Mouse (Mus musculus): ENCODE results near the gene Cmklr1. TPM values are rescaled to one million over a fixed set of nuclear protein-coding genes. Genes with fewer than 3 reads are reported as not detected.
A peak's percentile ranks its signal among the peaks of the same experiment; 100 is the strongest.

The Cmklr1 gene
- 3.4 and 4.2 TPM in 2 replicates for polyA plus RNA-seq (2015; fragmentation: Nextera tagmentation; extraction: Ambion mirVana)

GRCm38 (mm10) chr5:113650035-113650865 lies at the start of gene Cmklr1:
Gene Cmklr1, minus strand, starts transcription at chr5:113650426.
- Histone ChIP-seq H3K36me3 (ENCODE audit: control insufficient read depth, insufficient read depth, low read length) (no peaks in the 10 kb centered on the region), H3K4me1 (ENCODE audit: control insufficient read depth, insufficient read depth, low read length) (peaks cover 11% of the 10 kb centered on the region; the same call in 1 of the 2 replicates), H3K27me3 (ENCODE audit: control insufficient read depth, insufficient read depth, low read length) (peaks cover 6% of the 10 kb centered on the region), H3K4me3 (replicated peaks; ENCODE audit: low read length) (peak within 1 kb of the TSS; percentile 38), H3K4me2 (ENCODE audit: low read depth, low read length) (peak within 1 kb of the TSS; percentile 41), H3K27ac (ENCODE audit: low read length) (peak within 1 kb of the TSS; percentile 31; the same call in 1 of the 2 replicates), H3K9ac (ENCODE audit: low read length) (peak within 1 kb of the TSS; percentile 36), H3K9me3 (replicated peaks; ENCODE audit: control insufficient read depth, low read length) (no peaks in the 10 kb centered on the region)
- WGBS: 6% methylated on average over 30 of the region's 30 CpGs
- peak; percentile 71; the same call in 1 of the 2 replicates for ATAC-seq (ENCODE audit: insufficient read depth, low FRiP score)

GRCm38 (mm10) chr5:113694415-113694814 lies 44.2 kb upstream of the Cmklr1 start:
- no peak overlapping the region for H3K4me3 ChIP-seq (replicated peaks; ENCODE audit: low read length)
- H3K9me3 ChIP-seq (replicated peaks; ENCODE audit: control insufficient read depth, low read length): no peaks in the 10 kb centered on the region
- H3K4me2 ChIP-seq (ENCODE audit: low read depth, low read length): no peak overlapping the region
- no peaks in the 10 kb centered on the region for H3K27me3 ChIP-seq (ENCODE audit: control insufficient read depth, insufficient read depth, low read length)
- no peak overlapping the region; the same call in 1 of the 2 replicates for H3K9ac ChIP-seq (ENCODE audit: low read length)
- peaks cover 5% of the 10 kb centered on the region; the same call in 1 of the 2 replicates for H3K4me1 ChIP-seq (ENCODE audit: control insufficient read depth, insufficient read depth, low read length)
- peak; percentile 66; the same call in 1 of the 2 replicates for ATAC-seq (ENCODE audit: insufficient read depth, low FRiP score)
- 17% methylated on average over 5 of the region's 5 CpGs for WGBS
- peak overlapping the region; percentile 53 for H3K27ac ChIP-seq (ENCODE audit: low read length)
- no peaks in the 10 kb centered on the region for H3K36me3 ChIP-seq (ENCODE audit: control insufficient read depth, insufficient read depth, low read length)

GRCm38 (mm10) chr5:113694000-113694399 lies 43.8 kb upstream of the Cmklr1 start:
- WGBS: 52% methylated on average over 4 of the region's 4 CpGs
- peak overlapping the region; percentile 53; the same call in 1 of the 2 replicates for H3K27ac ChIP-seq (ENCODE audit: low read length)
- ATAC-seq (ENCODE audit: insufficient read depth, low FRiP score): no peak
- no peaks in the 10 kb centered on the region for H3K9me3 ChIP-seq (replicated peaks; ENCODE audit: control insufficient read depth, low read length)
- H3K4me3 ChIP-seq (replicated peaks; ENCODE audit: low read length): no peak overlapping the region
- H3K9ac ChIP-seq (ENCODE audit: low read length): no peak overlapping the region
- peaks cover 5% of the 10 kb centered on the region; the same call in 1 of the 2 replicates for H3K4me1 ChIP-seq (ENCODE audit: control insufficient read depth, insufficient read depth, low read length)
- no peak overlapping the region for H3K4me2 ChIP-seq (ENCODE audit: low read depth, low read length)
- H3K27me3 ChIP-seq (ENCODE audit: control insufficient read depth, insufficient read depth, low read length): no peaks in the 10 kb centered on the region
- H3K36me3 ChIP-seq (ENCODE audit: control insufficient read depth, insufficient read depth, low read length): no peaks in the 10 kb centered on the region

DNA sequence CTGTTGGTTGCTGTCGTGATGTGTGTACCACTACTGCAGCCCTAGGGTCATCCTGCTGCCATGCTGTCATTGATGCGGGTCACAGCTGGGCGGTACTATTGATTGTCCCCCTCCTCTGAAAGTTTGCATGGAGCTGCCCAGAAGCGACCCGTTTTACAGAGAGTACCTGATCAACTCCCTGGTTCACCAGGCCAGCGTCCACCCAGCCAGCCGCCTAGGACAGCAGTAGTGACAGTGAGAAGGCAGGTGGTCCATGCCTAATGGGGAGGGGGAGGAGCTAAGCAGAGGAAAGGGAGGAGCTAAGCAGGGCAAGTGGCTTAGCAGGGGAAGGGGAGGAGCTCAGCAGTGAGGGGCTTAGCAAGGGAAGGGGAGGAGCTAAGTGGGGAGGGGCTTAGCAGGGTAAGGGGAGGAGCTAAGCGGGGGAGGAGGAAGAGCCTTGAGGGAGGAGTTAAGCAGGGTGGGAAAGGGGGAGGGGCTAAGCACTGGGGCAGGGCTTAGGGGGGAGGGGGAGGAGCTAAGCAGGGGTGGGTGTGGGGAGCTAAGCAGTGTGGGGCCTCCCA lies 43.0 kb upstream of the Cmklr1 start:
- peaks cover 5% of the 10 kb centered on the region; the same call in 1 of the 2 replicates for H3K4me1 ChIP-seq (ENCODE audit: control insufficient read depth, insufficient read depth, low read length)
- H3K4me2 ChIP-seq (ENCODE audit: low read depth, low read length): no peak overlapping the region
- no peak overlapping the region for H3K27ac ChIP-seq (ENCODE audit: low read length)
- no peaks in the 10 kb centered on the region for H3K27me3 ChIP-seq (ENCODE audit: control insufficient read depth, insufficient read depth, low read length)
- no peaks in the 10 kb centered on the region for H3K36me3 ChIP-seq (ENCODE audit: control insufficient read depth, insufficient read depth, low read length)
- no peaks in the 10 kb centered on the region for H3K9me3 ChIP-seq (replicated peaks; ENCODE audit: control insufficient read depth, low read length)
- no peak overlapping the region for H3K4me3 ChIP-seq (replicated peaks; ENCODE audit: low read length)
- WGBS: 87% methylated on average over 8 of the region's 8 CpGs
- no peak overlapping the region for H3K9ac ChIP-seq (ENCODE audit: low read length)
- ATAC-seq (ENCODE audit: insufficient read depth, low FRiP score): no peak

- WGBS: 81% methylated on average over 2 of the region's 2 CpGs
- ATAC-seq (ENCODE audit: insufficient read depth, low FRiP score): no peak
- H3K4me3 ChIP-seq (replicated peaks; ENCODE audit: low read length): no peak overlapping the region
- peaks cover 5% of the 10 kb centered on the region; the same call in 1 of the 2 replicates for H3K4me1 ChIP-seq (ENCODE audit: control insufficient read depth, insufficient read depth, low read length)
- H3K9ac ChIP-seq (ENCODE audit: low read length): no peak overlapping the region
- no peaks in the 10 kb centered on the region for H3K27me3 ChIP-seq (ENCODE audit: control insufficient read depth, insufficient read depth, low read length)
- H3K27ac ChIP-seq (ENCODE audit: low read length): no peak overlapping the region
- H3K36me3 ChIP-seq (ENCODE audit: control insufficient read depth, insufficient read depth, low read length): no peaks in the 10 kb centered on the region
- H3K4me2 ChIP-seq (ENCODE audit: low read depth, low read length): no peak overlapping the region
- H3K9me3 ChIP-seq (replicated peaks; ENCODE audit: control insufficient read depth, low read length): no peaks in the 10 kb centered on the region
Measured at GRCm38 (mm10) chr5:113690866-113691265, 40.6 kb upstream of the Cmklr1 start.

DNA sequence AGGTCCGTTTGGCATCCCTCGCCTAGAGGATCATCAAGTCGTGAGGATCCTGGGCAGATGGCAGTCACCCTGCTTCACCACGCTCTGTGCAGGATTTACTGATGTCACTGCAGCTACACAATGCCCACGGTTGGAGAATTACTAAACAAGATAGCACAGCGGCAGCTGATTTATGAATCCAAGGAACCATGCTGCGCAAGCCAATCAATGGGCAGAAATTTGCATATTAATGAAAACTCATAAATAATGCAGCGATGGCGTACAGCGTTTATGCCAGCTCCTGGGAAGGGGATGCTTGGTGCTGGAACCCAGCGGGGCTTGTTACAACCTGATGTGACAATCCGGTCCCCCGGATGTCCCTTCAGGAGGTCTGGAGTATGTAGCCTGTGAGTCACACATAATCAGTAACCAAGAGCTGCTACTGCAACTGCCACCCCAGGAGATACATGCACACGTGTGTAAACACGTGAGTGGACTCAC lies 39.9 kb upstream of the Cmklr1 start:
- no peak overlapping the region for H3K4me3 ChIP-seq (replicated peaks; ENCODE audit: low read length)
- no peak for ATAC-seq (ENCODE audit: insufficient read depth, low FRiP score)
- no peaks in the 10 kb centered on the region for H3K36me3 ChIP-seq (ENCODE audit: control insufficient read depth, insufficient read depth, low read length)

DNA sequence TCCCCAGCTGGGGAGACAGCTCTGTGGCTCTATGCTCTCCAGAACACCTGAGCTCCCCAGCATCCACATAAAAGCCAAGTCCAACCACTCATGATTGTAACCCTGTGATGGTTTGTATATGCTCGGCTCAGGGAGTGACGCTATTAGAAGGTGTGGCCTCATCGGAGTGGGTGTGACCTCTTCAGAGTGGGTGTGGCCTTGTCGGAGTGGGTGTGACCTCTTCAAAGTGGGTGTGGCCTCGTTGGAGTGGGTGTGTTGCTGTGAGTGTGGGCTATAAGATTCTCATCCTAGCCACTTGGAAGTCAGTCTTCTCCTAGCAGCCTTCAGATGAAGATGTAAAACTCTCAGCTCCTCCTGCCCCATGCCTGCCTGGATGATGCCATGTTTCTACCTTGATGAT lies 37.3 kb upstream of the Cmklr1 start:
- ATAC-seq (ENCODE audit: insufficient read depth, low FRiP score): no peak
- no peak overlapping the region for H3K4me2 ChIP-seq (ENCODE audit: low read depth, low read length)
- no peaks in the 10 kb centered on the region for H3K36me3 ChIP-seq (ENCODE audit: control insufficient read depth, insufficient read depth, low read length)
- H3K4me3 ChIP-seq (replicated peaks; ENCODE audit: low read length): no peak overlapping the region
- H3K27me3 ChIP-seq (ENCODE audit: control insufficient read depth, insufficient read depth, low read length): no peaks in the 10 kb centered on the region
- H3K9ac ChIP-seq (ENCODE audit: low read length): no peak overlapping the region
- no peaks in the 10 kb centered on the region for H3K4me1 ChIP-seq (ENCODE audit: control insufficient read depth, insufficient read depth, low read length)
- WGBS: 79% methylated on average over 5 of the region's 5 CpGs
- no peaks in the 10 kb centered on the region for H3K9me3 ChIP-seq (replicated peaks; ENCODE audit: control insufficient read depth, low read length)
- no peak overlapping the region for H3K27ac ChIP-seq (ENCODE audit: low read length)

More for the DNA sequence above, 39.9 kb upstream of the Cmklr1 start:
- Histone ChIP-seq H3K4me2 (ENCODE audit: low read depth, low read length) (no peak overlapping the region), H3K9me3 (replicated peaks; ENCODE audit: control insufficient read depth, low read length) (no peaks in the 10 kb centered on the region), H3K27me3 (ENCODE audit: control insufficient read depth, insufficient read depth, low read length) (no peaks in the 10 kb centered on the region), H3K4me1 (ENCODE audit: control insufficient read depth, insufficient read depth, low read length) (peaks cover 5% of the 10 kb centered on the region; the same call in 1 of the 2 replicates), H3K27ac (ENCODE audit: low read length) (no peak overlapping the region), H3K9ac (ENCODE audit: low read length) (no peak overlapping the region)
- whole genome bisulfite sequencing: 79% methylated on average over 15 of the region's 15 CpGs

DNA sequence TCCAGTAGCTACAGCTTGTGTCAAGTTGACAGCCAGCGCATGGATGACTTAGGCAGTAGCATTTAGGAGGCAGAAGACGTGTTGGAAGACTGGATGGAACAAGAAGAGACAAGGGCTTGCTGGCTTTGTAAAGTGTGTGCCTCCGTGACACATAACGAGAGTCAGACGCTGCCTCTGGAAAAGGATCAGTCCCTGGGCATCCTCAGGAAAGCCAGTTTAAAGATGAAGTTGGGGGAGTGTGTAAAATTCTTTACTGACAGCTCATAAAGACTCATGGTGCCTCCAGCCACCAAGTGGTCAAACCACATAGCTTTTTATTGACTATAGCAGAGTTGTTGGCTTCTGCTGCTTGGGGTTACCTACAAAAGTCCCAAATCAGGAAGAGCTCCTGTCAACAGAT lies 35.2 kb upstream of the Cmklr1 start:
- H3K4me1 ChIP-seq (ENCODE audit: control insufficient read depth, insufficient read depth, low read length): no peaks in the 10 kb centered on the region

DNA sequence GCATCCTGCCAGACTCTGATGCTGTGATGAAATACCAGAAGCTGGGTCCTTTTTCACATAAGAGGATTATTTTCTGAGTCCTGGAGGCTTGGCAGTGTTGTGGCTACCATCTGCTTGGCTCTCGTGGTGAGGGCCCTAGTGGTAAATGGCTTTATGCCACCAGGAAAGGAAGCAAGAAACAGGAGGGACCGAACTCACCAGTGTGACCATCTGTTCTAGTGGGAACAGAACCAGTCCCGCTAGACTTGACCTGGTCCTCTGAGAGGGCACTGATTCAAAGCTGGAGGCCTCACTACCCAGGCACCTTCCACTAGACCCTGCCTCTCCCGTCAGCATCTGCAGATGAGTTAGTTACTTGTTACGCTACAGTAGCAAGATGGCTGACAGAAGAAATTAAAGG lies 33.0 kb upstream of the Cmklr1 start:
- H3K9ac ChIP-seq (ENCODE audit: low read length): no peak overlapping the region

More for the DNA sequence above, 35.2 kb upstream of the Cmklr1 start:
- Histone ChIP-seq H3K27ac (ENCODE audit: low read length) (no peak overlapping the region), H3K4me2 (ENCODE audit: low read depth, low read length) (no peak overlapping the region), H3K9ac (ENCODE audit: low read length) (no peak overlapping the region), H3K9me3 (replicated peaks; ENCODE audit: control insufficient read depth, low read length) (no peaks in the 10 kb centered on the region), H3K27me3 (ENCODE audit: control insufficient read depth, insufficient read depth, low read length) (no peaks in the 10 kb centered on the region), H3K36me3 (ENCODE audit: control insufficient read depth, insufficient read depth, low read length) (no peaks in the 10 kb centered on the region), H3K4me3 (replicated peaks; ENCODE audit: low read length) (no peak overlapping the region)
- ATAC-seq (ENCODE audit: insufficient read depth, low FRiP score): no peak
- WGBS: 62% methylated on average over 5 of the region's 5 CpGs

More for the DNA sequence above, 33.0 kb upstream of the Cmklr1 start:
- no peak for ATAC-seq (ENCODE audit: insufficient read depth, low FRiP score)
- Histone ChIP-seq H3K27me3 (ENCODE audit: control insufficient read depth, insufficient read depth, low read length) (no peaks in the 10 kb centered on the region), H3K4me3 (replicated peaks; ENCODE audit: low read length) (no peak overlapping the region), H3K36me3 (ENCODE audit: control insufficient read depth, insufficient read depth, low read length) (no peaks in the 10 kb centered on the region), H3K4me2 (ENCODE audit: low read depth, low read length) (no peak overlapping the region), H3K27ac (ENCODE audit: low read length) (no peak overlapping the region), H3K4me1 (ENCODE audit: control insufficient read depth, insufficient read depth, low read length) (no peaks in the 10 kb centered on the region), H3K9me3 (replicated peaks; ENCODE audit: control insufficient read depth, low read length) (no peaks in the 10 kb centered on the region)
- 78% methylated on average over 5 of the region's 5 CpGs for WGBS
